Mouse (Mus musculus) embryonic fibroblast, embryonic 13.5 days (primary cell): Measurements from ENCODE around the gene Ptgir. TPM values are rescaled to one million over a fixed set of nuclear protein-coding genes. Genes with fewer than 3 reads are reported as not detected.

ENCODE experiments used
- H3K27ac ChIP-seq: 2 replicates; pipeline ENCODE4 v1.5.1; 2012; ENCODE audit warnings: low read length, control low read depth, inconsistent platforms; ENCODE audit not compliant: insufficient read depth
- H3K4me1 ChIP-seq: 2 replicates; pipeline ENCODE4 v1.6.1; 2011; ENCODE audit warnings: low read length; ENCODE audit not compliant: control insufficient read depth, insufficient read depth
- H3K4me3 ChIP-seq: 2 replicates; pipeline ENCODE4 v1.5.1; 2011; ENCODE audit warnings: mild to moderate bottlenecking, control low read depth, low read length; ENCODE audit not compliant: insufficient read depth
- CTCF ChIP-seq: IDR thresholded peaks from 2 replicates; pipeline ENCODE4 v1.5.1; 2011; ENCODE audit warnings: mild to moderate bottlenecking, control low read depth, low read length, moderate library complexity, borderline replicate concordance; ENCODE audit not compliant: insufficient read depth
- POLR2A ChIP-seq: IDR thresholded peaks from 2 replicates; pipeline ENCODE4 v1.6.1; 2011; ENCODE audit warnings: low read depth, mild to moderate bottlenecking, control low read depth, low read length, moderate library complexity
- polyA plus RNA-seq: library from polyadenylated mRNA; stranded (reverse); fragments of >200 nt; gene quantifications from 2 replicates; pipeline ENCODE4 v1.2.4, GENCODE M21; 2011; ENCODE audit warnings: low read depth; ENCODE audit not compliant: missing spikeins, insufficient read length

The Ptgir gene
- 1.4 and 1.6 TPM in 2 replicates for polyA plus RNA-seq

- no peak within 1 kb of the TSS for H3K4me3 ChIP-seq
- TF ChIP-seq POLR2A (no peak), CTCF (no peak)
- H3K4me1 ChIP-seq = peaks cover 7% of the 10 kb centered on the region; the same call in 1 of the 2 replicates
- H3K27ac ChIP-seq = no peak within 1 kb of the TSS
These were observed at the start of gene Ptgir for GRCm38 (mm10) chr7:16906281-16906680. Gene Ptgir (plus strand): TSS chr7:16906490.

GRCm38 (mm10) chr7:16858336-16858735, 48.0 kb upstream of the Ptgir start:
- TF ChIP-seq POLR2A (no peak), CTCF (peak; percentile 78)
- H3K4me1 ChIP-seq = no peaks in the 10 kb centered on the region
- H3K4me3 ChIP-seq = no peak overlapping the region
- no peak overlapping the region for H3K27ac ChIP-seq

- no peak overlapping the region for H3K27ac ChIP-seq
- H3K4me3 ChIP-seq = no peak overlapping the region
- H3K4me1 ChIP-seq = no peaks in the 10 kb centered on the region
- TF ChIP-seq POLR2A = no peak
- TF ChIP-seq CTCF = no peak
These were observed 46.2 kb upstream of the Ptgir start for GRCm38 (mm10) chr7:16859902-16860651.

- no peaks in the 10 kb centered on the region for H3K4me1 ChIP-seq
- no peak overlapping the region for H3K4me3 ChIP-seq
- no peak for TF ChIP-seq CTCF
- no peak for TF ChIP-seq POLR2A
- no peak overlapping the region for H3K27ac ChIP-seq
These were observed 38.8 kb upstream of the Ptgir start for GRCm38 (mm10) chr7:16867488-16867887.

- TF ChIP-seq POLR2A (no peak), CTCF (no peak)
- Histone ChIP-seq H3K27ac (no peak overlapping the region), H3K4me3 (no peak overlapping the region), H3K4me1 (no peaks in the 10 kb centered on the region)
These were observed 36.8 kb upstream of the Ptgir start for GRCm38 (mm10) chr7:16869497-16869896.

- H3K4me1 ChIP-seq = no peaks in the 10 kb centered on the region
- no peak overlapping the region for H3K27ac ChIP-seq
- no peak overlapping the region for H3K4me3 ChIP-seq
- TF ChIP-seq CTCF = no peak
- no peak for TF ChIP-seq POLR2A
These were observed 34.7 kb upstream of the Ptgir start for GRCm38 (mm10) chr7:16871600-16871999.

- no peak overlapping the region for H3K27ac ChIP-seq
- no peak for TF ChIP-seq CTCF
- no peak for TF ChIP-seq POLR2A
- H3K4me1 ChIP-seq = no peaks in the 10 kb centered on the region
- no peak overlapping the region for H3K4me3 ChIP-seq
These were observed 33.8 kb upstream of the Ptgir start for GRCm38 (mm10) chr7:16872478-16872877.

GRCm38 (mm10) chr7:16873392-16873791, 32.9 kb upstream of the Ptgir start:
- Histone ChIP-seq H3K4me3 (no peak overlapping the region), H3K4me1 (no peaks in the 10 kb centered on the region), H3K27ac (no peak overlapping the region)
- no peak for TF ChIP-seq CTCF
- TF ChIP-seq POLR2A = no peak

- Histone ChIP-seq H3K27ac (peak overlapping the region; percentile 76), H3K4me1 (no peaks in the 10 kb centered on the region), H3K4me3 (peak overlapping the region; percentile 32)
- TF ChIP-seq POLR2A (no peak; the same call in 1 of the 2 replicates), CTCF (peak; percentile 99)
These were observed 32.1 kb upstream of the Ptgir start for GRCm38 (mm10) chr7:16874190-16874589.

- TF ChIP-seq CTCF (no peak), POLR2A (peak; percentile 65)
- peak overlapping the region; percentile 76 for H3K27ac ChIP-seq
These were observed 31.5 kb upstream of the Ptgir start for GRCm38 (mm10) chr7:16874756-16875309.

GRCm38 (mm10) chr7:16875310-16875325, 31.2 kb upstream of the Ptgir start, which contains the start of gene Dact3:
Gene Dact3 (plus strand): TSS chr7:16875317.
- H3K27ac ChIP-seq = peak within 1 kb of the TSS; percentile 76
- no peak for TF ChIP-seq POLR2A
- TF ChIP-seq CTCF = no peak
- peak within 1 kb of the TSS; percentile 84 for H3K4me3 ChIP-seq
- no peaks in the 10 kb centered on the region for H3K4me1 ChIP-seq

More at GRCm38 (mm10) chr7:16874756-16875309, 31.5 kb upstream of the Ptgir start:
- Histone ChIP-seq H3K4me3 (peak overlapping the region; percentile 32), H3K4me1 (no peaks in the 10 kb centered on the region)

- H3K27ac ChIP-seq = no peak overlapping the region
- H3K4me3 ChIP-seq = peak overlapping the region; percentile 84
- no peaks in the 10 kb centered on the region for H3K4me1 ChIP-seq
- no peak for TF ChIP-seq CTCF
- TF ChIP-seq POLR2A = no peak
These were observed 31.0 kb upstream of the Ptgir start for GRCm38 (mm10) chr7:16875326-16875725.
